Mouse (Mus musculus) myocyte (in vitro differentiated cells): ENCODE data around the gene Tent5d. TPM values are rescaled to one million over a fixed set of nuclear protein-coding genes. Genes with fewer than 3 reads are reported as not detected.
A peak's percentile ranks its signal among the peaks of the same experiment; 100 is the strongest.

Experiments
- H3K27me3 ChIP-seq: one replicate; pipeline ENCODE4 v1.6.1; 2011; ENCODE audit not compliant: control insufficient read depth, insufficient read depth, insufficient read length
- H3K36me3 ChIP-seq: one replicate; pipeline ENCODE4 v1.6.1; 2011; ENCODE audit not compliant: control insufficient read depth, insufficient read depth
- H3K4me2 ChIP-seq: one replicate; pipeline ENCODE4 v1.6.1; 2011; ENCODE audit warnings: low read depth, control low read depth
- H3K4me3 ChIP-seq: one replicate; pipeline ENCODE4 v1.5.1; 2011; ENCODE audit warnings: mild to moderate bottlenecking, control low read depth, moderate library complexity
- H3K79me2 ChIP-seq: one replicate; pipeline ENCODE4 v1.6.1; 2011; ENCODE audit not compliant: control insufficient read depth, insufficient read depth
- H3ac ChIP-seq: one replicate; pipeline ENCODE4 v1.6.1; 2011; ENCODE audit not compliant: control insufficient read depth, insufficient read length
- CEBPB ChIP-seq: IDR thresholded peaks from 2 replicates; pipeline ENCODE4 v1.6.1; 2011; ENCODE audit warnings: mild to moderate bottlenecking, moderate library complexity; ENCODE audit not compliant: poor library complexity, insufficient read depth, severe bottlenecking
- E2F4 ChIP-seq: IDR thresholded peaks from one replicate; pipeline ENCODE4 v1.6.1; 2011; ENCODE audit warnings: mild to moderate bottlenecking, control low read depth, moderate library complexity; ENCODE audit not compliant: insufficient read depth
- MAX ChIP-seq: IDR thresholded peaks from one replicate; pipeline ENCODE4 v1.6.1; 2011; ENCODE audit warnings: low read depth, mild to moderate bottlenecking, control low read depth
- MYOD1 ChIP-seq, 3 experiments: IDR thresholded peaks; one replicate each; pipeline ENCODE4 v1.6.1; 2011; ENCODE audit warnings: control low read depth in 2 of 3, low read depth in 2 of 3, mild to moderate bottlenecking in 2 of 3, moderate library complexity in 1 of 3; ENCODE audit not compliant: insufficient read length in 2 of 3, control insufficient read depth in 1 of 3
- MYOG ChIP-seq, 3 experiments: IDR thresholded peaks; one replicate each; pipeline ENCODE4 v1.6.1; 2011; ENCODE audit warnings: control low read depth in 2 of 3, low read depth in 2 of 3, mild to moderate bottlenecking in 2 of 3; ENCODE audit not compliant: insufficient read length in 2 of 3, control insufficient read depth in 1 of 3, insufficient read depth in 1 of 3
- POLR2A ChIP-seq: IDR thresholded peaks from one replicate; pipeline ENCODE4 v1.6.1; 2011; ENCODE audit warnings: low read depth, mild to moderate bottlenecking, control low read depth, moderate library complexity; ENCODE audit not compliant: insufficient read length
- POLR2AphosphoS2 ChIP-seq: IDR thresholded peaks from one replicate; pipeline ENCODE4 v1.6.1; 2011; ENCODE audit warnings: low read depth, control low read depth; ENCODE audit not compliant: insufficient read length
- REST ChIP-seq: IDR thresholded peaks from one replicate; pipeline ENCODE4 v1.6.1; 2011; ENCODE audit warnings: mild to moderate bottlenecking, control low read depth, moderate library complexity; ENCODE audit not compliant: insufficient read depth, insufficient read length
- SRF ChIP-seq: IDR thresholded peaks from one replicate; pipeline ENCODE4 v1.6.1; 2011; ENCODE audit warnings: low read depth; ENCODE audit not compliant: control insufficient read depth, insufficient read length
- TCF12 ChIP-seq: IDR thresholded peaks from one replicate; pipeline ENCODE4 v1.6.1; 2011; ENCODE audit warnings: mild to moderate bottlenecking, control low read depth; ENCODE audit not compliant: poor library complexity, insufficient read depth, severe bottlenecking
- TCF3 ChIP-seq: IDR thresholded peaks from one replicate; pipeline ENCODE4 v1.6.1; 2011; ENCODE audit warnings: low read depth, control low read depth; ENCODE audit not compliant: insufficient read length
- USF1 ChIP-seq: IDR thresholded peaks from one replicate; pipeline ENCODE4 v1.6.1; 2011; ENCODE audit warnings: low read depth, mild to moderate bottlenecking, control low read depth, moderate library complexity
- polyA plus RNA-seq: library from polyadenylated mRNA; unstranded; fragments of >200 nt; fragmentation: generic; extraction: Trizol; gene quantifications from one replicate; pipeline ENCODE4 v1.2.1, GENCODE M21; 2012; ENCODE audit warnings: missing spikeins

Tent5d gene
- not detected for polyA plus RNA-seq

GRCm38 (mm10) chrX:107792290-107792689 lies at the start of gene Tent5d:
Gene Tent5d, plus strand, starts transcription at chrX:107792590.
- H3K4me2 ChIP-seq: no peak within 1 kb of the TSS
- no peak within 1 kb of the TSS for H3ac ChIP-seq
- H3K4me3 ChIP-seq: no peak within 1 kb of the TSS
- H3K27me3 ChIP-seq: no peaks in the 10 kb centered on the region
- H3K36me3 ChIP-seq: no peaks in the 10 kb centered on the region
- H3K79me2 ChIP-seq: no peaks in the 10 kb centered on the region
- no peak for TF ChIP-seq POLR2AphosphoS2
- no peak for TF ChIP-seq MYOG (IDR thresholded peaks at IDR 0.05; ENCODE audit: control insufficient read depth in 1 of 3, insufficient read depth in 1 of 3, insufficient read length in 2 of 3, low read depth in 2 of 3)
- no peak for TF ChIP-seq POLR2A
- TF ChIP-seq TCF12: no peak

DNA sequence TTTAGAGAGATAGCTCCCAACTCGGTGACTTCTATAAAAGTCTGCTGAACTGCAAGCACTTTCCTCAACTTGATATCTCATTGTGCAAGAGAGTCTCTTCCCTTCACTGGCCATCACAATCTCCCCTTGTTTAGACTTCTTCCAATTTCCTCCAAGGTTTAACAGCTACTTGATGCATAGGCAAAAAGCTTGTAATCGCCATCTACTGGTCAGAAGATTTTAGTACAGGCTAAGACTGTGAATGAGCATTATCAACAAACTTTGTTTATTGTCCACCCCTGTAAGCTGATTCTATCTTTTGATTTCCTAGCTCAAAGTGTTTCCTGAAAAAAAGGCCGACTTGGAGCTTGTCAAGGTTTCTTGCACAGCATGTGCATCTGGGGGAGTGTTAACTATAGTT lies 24.5 kb upstream of the Tent5d start:
- no peak overlapping the region for H3K4me3 ChIP-seq
- TF ChIP-seq MYOD1 (IDR thresholded peaks at IDR 0.05; ENCODE audit: control insufficient read depth in 1 of 3, insufficient read length in 2 of 3, low read depth in 2 of 3): no peak
- no peak for TF ChIP-seq MYOG (IDR thresholded peaks at IDR 0.05; ENCODE audit: control insufficient read depth in 1 of 3, insufficient read depth in 1 of 3, insufficient read length in 2 of 3, low read depth in 2 of 3)
- no peak for TF ChIP-seq POLR2A
- TF ChIP-seq TCF3: no peak
- TF ChIP-seq REST: no peak
- no peak for TF ChIP-seq MAX
- TF ChIP-seq E2F4: no peak
- no peak for TF ChIP-seq CEBPB
- no peak for TF ChIP-seq SRF
- TF ChIP-seq TCF12: no peak
- no peak for TF ChIP-seq USF1
- TF ChIP-seq POLR2AphosphoS2: no peak
- H3ac ChIP-seq: no peak overlapping the region
- peak overlapping the region; percentile 10 for H3K4me2 ChIP-seq
- H3K27me3 ChIP-seq: no peaks in the 10 kb centered on the region
- H3K79me2 ChIP-seq: no peaks in the 10 kb centered on the region
- no peaks in the 10 kb centered on the region for H3K36me3 ChIP-seq

- TF ChIP-seq POLR2AphosphoS2 (no peak), POLR2A (no peak), MAX (no peak), REST (no peak), CEBPB (no peak), USF1 (no peak), MYOG (IDR thresholded peaks at IDR 0.05; ENCODE audit: control insufficient read depth in 1 of 3, insufficient read depth in 1 of 3, insufficient read length in 2 of 3, low read depth in 2 of 3) (no peak), TCF3 (no peak), MYOD1 (IDR thresholded peaks at IDR 0.05; ENCODE audit: control insufficient read depth in 1 of 3, insufficient read length in 2 of 3, low read depth in 2 of 3) (no peak), E2F4 (no peak), SRF (no peak), TCF12 (no peak)
- no peaks in the 10 kb centered on the region for H3K36me3 ChIP-seq
- H3K27me3 ChIP-seq: no peaks in the 10 kb centered on the region
- no peak overlapping the region for H3K4me2 ChIP-seq
- no peaks in the 10 kb centered on the region for H3K79me2 ChIP-seq
- no peak overlapping the region for H3ac ChIP-seq
- H3K4me3 ChIP-seq: no peak overlapping the region
These were observed 2.3 kb upstream of the Tent5d start for GRCm38 (mm10) chrX:107790136-107790535.

DNA sequence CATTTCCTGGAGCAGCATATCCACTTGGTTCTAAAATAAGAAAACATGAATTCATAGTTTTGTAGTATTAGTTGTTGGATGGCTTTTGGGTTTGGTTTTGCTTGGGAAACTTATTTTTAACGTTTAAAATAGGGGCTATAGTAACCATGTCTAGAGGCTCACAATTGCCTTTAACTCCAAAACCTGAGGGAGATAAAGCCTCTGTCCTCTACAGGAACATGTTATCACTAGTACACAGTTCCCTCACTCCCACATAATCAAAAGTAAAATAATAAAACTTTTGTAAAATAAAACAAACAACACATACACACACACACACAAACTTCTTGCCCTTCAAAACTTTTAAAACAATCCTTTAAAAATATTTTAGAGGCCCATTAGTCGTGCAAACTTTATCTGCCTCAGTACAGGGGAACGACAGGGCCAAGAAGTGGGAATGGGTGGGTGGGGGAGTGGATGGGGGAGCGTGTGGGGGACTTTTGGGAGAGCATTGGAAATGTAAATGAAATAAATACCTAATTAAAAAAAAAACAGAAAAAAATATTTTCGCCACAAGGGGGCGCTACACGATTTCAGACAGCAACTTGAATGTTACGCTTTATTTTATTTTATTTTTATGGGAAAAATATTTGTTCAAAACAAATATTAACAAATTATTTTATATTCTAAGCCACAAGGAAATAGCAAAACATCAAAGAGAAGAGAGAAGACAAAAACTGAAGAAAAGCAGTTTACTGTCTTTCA lies 1.5 kb upstream of the Tent5d start:
- no peak for TF ChIP-seq MAX
- no peak for TF ChIP-seq POLR2AphosphoS2
- no peak for TF ChIP-seq TCF12
- no peak for TF ChIP-seq MYOG (IDR thresholded peaks at IDR 0.05; ENCODE audit: control insufficient read depth in 1 of 3, insufficient read depth in 1 of 3, insufficient read length in 2 of 3, low read depth in 2 of 3)
- no peak for TF ChIP-seq MYOD1 (IDR thresholded peaks at IDR 0.05; ENCODE audit: control insufficient read depth in 1 of 3, insufficient read length in 2 of 3, low read depth in 2 of 3)
- no peaks in the 10 kb centered on the region for H3K79me2 ChIP-seq

DNA sequence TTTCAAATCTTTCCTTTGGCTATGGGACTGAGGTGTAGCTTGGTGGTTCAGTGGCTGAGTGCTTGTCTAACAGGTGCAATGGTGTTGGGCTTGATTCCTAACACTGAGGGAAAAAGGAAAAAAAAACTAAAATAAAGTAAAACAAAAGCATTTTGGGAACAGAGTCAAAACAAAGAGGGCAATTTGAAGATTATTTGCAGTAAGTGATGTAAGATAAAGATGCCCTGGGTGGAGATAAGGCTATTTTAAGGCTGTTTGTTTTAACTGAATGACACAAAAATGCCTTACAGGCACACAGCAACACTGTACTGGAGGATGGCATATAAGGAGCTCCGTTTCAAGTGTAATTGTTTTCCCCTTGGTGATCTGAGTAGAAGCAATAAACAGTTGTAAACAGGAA lies 3.4 kb downstream of the Tent5d start:
- no peak overlapping the region for H3ac ChIP-seq
- TF ChIP-seq CEBPB (no peak), REST (no peak), POLR2AphosphoS2 (no peak), E2F4 (no peak), MYOD1 (IDR thresholded peaks at IDR 0.05; ENCODE audit: control insufficient read depth in 1 of 3, insufficient read length in 2 of 3, low read depth in 2 of 3) (no peak), TCF3 (no peak), POLR2A (no peak), USF1 (no peak), TCF12 (no peak), MAX (no peak), MYOG (IDR thresholded peaks at IDR 0.05; ENCODE audit: control insufficient read depth in 1 of 3, insufficient read depth in 1 of 3, insufficient read length in 2 of 3, low read depth in 2 of 3) (no peak), SRF (no peak)
- no peak overlapping the region for H3K4me2 ChIP-seq
- no peaks in the 10 kb centered on the region for H3K27me3 ChIP-seq
- H3K4me3 ChIP-seq: no peak overlapping the region
- H3K36me3 ChIP-seq: no peaks in the 10 kb centered on the region
- no peaks in the 10 kb centered on the region for H3K79me2 ChIP-seq

More for the DNA sequence above, 1.5 kb upstream of the Tent5d start:
- no peaks in the 10 kb centered on the region for H3K27me3 ChIP-seq
- no peak overlapping the region for H3K4me2 ChIP-seq
- no peak overlapping the region for H3ac ChIP-seq
- no peaks in the 10 kb centered on the region for H3K36me3 ChIP-seq
- no peak overlapping the region for H3K4me3 ChIP-seq
